Mouse (Mus musculus) spleen, postnatal 10 days (tissue): ENCODE measurements at regions not wholly inside any gene's neighbourhood (a gene's known extent, or its start where the extent isn't known, plus 50 kb on each side); places are given as distances from the start of the nearest gene placed in this dataset.
"Not testable (repeated sequence)": the region's sequence is repeated elsewhere in the genome, so short reads cannot be mapped to it uniquely, and the experiment has no call there.

Experiments used
- DNase-seq, 2 experiments: peaks; one replicate each; pipeline ENCODE4 v3.0.0; 2021 to 2022; ENCODE audit warnings: low spot score in 2 of 2

DNA sequence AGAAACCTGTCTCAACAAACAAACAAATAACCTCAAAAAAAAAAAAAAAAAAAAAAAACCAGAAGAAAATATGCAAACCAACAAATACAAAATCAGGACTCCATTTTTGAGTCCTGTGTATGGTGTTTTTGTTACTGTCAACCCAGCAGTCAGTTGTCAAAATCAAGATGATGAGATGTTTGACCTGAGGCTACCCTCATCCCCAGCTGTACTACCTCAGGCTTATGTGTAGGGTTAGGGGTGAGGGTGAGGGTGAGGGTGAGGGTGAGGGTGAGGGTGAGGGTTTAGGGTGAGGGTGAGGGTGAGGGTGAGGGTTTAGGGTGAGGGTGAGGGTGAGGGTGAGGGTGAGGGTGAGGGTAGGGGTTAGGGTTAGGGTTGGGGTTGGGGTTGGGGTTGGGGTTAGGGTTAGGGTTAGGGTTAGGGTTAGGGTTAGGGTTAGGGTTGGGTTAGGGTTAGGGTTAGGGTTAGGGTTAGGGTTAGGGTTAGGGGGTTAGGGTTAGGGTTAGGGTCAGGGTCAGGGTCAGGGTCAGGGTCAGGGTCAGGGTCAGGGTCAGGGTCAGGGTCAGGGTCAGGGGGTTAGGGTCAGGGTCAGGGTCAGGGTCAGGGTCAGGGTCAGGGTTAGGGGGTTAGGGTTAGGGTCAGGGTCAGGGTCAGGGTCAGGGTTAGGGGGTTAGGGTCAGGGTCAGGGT, 97.0 kb upstream of the Vmn2r87 start:
- peak in 1 of 2 experiments; percentile 30 for DNase-seq

GRCm38 (mm10) chr10:130566426-130566825, 69.2 kb upstream of the Vmn2r87 start:
- DNase-seq = not testable (repeated sequence)

DNA sequence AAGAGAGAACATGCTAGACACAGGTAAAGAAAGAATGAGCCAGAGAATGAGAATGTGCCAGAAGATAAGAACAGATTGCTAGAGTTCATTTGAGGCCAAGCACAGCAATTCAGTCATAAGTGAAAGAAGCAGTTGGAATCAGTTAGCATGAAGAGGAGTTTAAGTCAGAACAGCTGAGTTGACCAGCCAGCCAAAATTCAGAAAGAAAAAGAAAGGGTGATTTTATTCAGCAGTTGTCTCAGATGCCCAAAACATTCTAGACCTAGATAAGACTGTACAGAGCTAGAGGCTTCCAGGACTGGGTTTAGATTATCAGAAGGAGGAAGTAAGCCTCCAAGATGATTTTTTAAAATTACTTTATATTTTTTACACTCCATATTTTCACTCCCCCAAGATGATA, 51.4 kb upstream of the Vmn2r87 start:
- no peak for DNase-seq
